Mouse (Mus musculus): ENCODE data around the gene Bbx. TPM values are rescaled to one million over a fixed set of nuclear protein-coding genes. Genes with fewer than 3 reads are reported as not detected.

Gene Bbx
- polyA plus RNA-seq, 1 experiment = 116 TPM

DNA sequence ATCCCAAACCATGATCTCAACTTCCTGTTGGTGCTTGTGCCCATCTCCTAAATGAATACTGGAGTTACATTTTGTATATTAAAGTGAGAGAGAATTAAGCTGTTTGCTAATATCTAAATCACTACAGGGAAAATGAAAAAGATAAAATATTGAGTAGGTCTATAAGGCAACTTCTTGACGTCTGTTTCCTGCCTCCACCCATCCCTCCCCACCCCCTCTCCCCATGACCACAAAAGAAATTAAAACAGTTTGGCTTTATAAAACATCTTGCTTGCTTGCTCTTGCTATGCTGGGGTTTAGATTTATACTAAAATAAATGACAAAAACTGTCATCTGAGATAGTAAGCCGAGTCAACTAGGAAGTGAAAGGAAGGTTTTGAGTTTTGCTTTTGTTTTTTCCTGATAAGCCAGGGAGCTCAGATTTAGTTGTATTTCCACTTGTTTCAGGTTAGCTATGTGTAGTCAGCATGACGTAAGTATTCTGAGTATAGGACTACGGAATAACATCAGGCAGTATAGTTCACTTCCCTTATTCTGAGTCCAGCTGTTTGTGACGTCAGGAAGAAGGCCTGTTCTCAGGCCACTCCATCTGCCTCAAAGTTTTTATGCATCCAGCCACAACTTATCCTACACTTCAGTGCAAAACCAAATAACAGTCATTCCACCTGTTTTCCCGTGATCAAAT, 36.1 kb downstream of the Bbx start:
- no peak for TF ChIP-seq CTCF (IDR thresholded peaks at IDR 0.05; ENCODE audit: low read depth, low read length)
- no peak for TF ChIP-seq POLR2A (IDR thresholded peaks at IDR 0.05; ENCODE audit: insufficient read depth, low read length)
- no peak for TF ChIP-seq EP300 (IDR thresholded peaks at IDR 0.05; ENCODE audit: insufficient read depth, low read depth, low read length)
- Histone ChIP-seq H3K36me3 (ENCODE audit: control insufficient read depth, insufficient read depth, low read length, poor library complexity, severe bottlenecking) (no peaks in the 10 kb centered on the region; the same call in 1 of the 2 replicates), H3K27me3 (ENCODE audit: control insufficient read depth, insufficient read depth, low read length, poor library complexity, severe bottlenecking) (no peaks in the 10 kb centered on the region), H3K4me3 (ENCODE audit: low read depth, low read length) (no peak overlapping the region), H3K4me1 (ENCODE audit: control insufficient read depth, insufficient read depth, low read length) (no peaks in the 10 kb centered on the region), H3K9me3 (replicated peaks; ENCODE audit: control insufficient read depth, insufficient read depth, low read length, poor library complexity, severe bottlenecking) (no peaks in the 10 kb centered on the region), H3K27ac (ENCODE audit: insufficient read depth, low read length) (no peak overlapping the region), H3K9ac (ENCODE audit: low read depth, poor library complexity, severe bottlenecking) (no peak overlapping the region)

DNA sequence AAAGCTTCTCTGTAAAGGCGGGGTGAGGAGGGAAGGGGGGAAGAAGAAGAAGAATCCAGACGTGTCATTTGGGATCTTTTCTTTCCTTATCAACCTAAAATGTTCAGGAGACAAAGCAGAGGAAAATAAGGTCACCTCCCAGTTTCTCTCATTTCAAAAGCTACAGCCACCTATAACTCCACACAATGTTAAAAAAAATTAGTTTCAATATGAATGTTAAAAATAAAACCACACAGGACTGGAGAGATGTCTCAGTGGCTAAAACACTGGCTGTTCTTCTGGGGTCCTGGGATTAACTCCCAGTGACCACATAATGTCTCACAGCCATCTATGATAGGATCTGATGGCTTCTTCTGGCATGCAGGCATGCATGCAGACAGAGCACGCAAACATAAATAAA, 43.7 kb downstream of the Bbx start:
- TF ChIP-seq CTCF (IDR thresholded peaks at IDR 0.05; ENCODE audit: low read depth, low read length) = no peak
- no peak for TF ChIP-seq POLR2A (IDR thresholded peaks at IDR 0.05; ENCODE audit: insufficient read depth, low read length)
- no peak for TF ChIP-seq EP300 (IDR thresholded peaks at IDR 0.05; ENCODE audit: insufficient read depth, low read depth, low read length)
- Histone ChIP-seq H3K9ac (ENCODE audit: low read depth, poor library complexity, severe bottlenecking) (no peak overlapping the region), H3K27ac (ENCODE audit: insufficient read depth, low read length) (no peak overlapping the region)

DNA sequence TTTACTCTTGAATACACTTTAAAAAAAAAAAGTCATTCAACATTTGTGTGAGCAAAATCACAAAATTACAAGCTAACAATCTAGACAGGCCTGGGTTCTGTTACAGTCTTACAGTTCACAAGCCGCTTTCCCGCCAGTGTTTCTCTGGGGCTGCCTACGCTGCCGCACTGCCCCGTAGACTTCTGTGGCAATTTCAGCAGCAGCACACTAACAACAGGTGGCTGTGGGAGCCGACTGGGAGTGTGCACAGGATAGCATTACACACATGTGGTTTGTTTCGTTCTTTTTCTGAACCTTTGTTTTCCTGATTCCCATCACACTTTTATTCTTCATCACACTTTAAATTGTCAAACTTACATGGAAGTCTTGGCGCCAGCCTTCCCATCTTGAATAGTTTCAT, 48.6 kb downstream of the Bbx start:
- Histone ChIP-seq H3K9ac (ENCODE audit: low read depth, poor library complexity, severe bottlenecking) (no peak overlapping the region), H3K4me1 (ENCODE audit: control insufficient read depth, insufficient read depth, low read length) (no peaks in the 10 kb centered on the region), H3K27me3 (ENCODE audit: control insufficient read depth, insufficient read depth, low read length, poor library complexity, severe bottlenecking) (no peaks in the 10 kb centered on the region), H3K4me3 (ENCODE audit: low read depth, low read length) (no peak overlapping the region), H3K27ac (ENCODE audit: insufficient read depth, low read length) (no peak overlapping the region), H3K36me3 (ENCODE audit: control insufficient read depth, insufficient read depth, low read length, poor library complexity, severe bottlenecking) (no peaks in the 10 kb centered on the region), H3K9me3 (replicated peaks; ENCODE audit: control insufficient read depth, insufficient read depth, low read length, poor library complexity, severe bottlenecking) (no peaks in the 10 kb centered on the region)
- TF ChIP-seq POLR2A (IDR thresholded peaks at IDR 0.05; ENCODE audit: insufficient read depth, low read length) (no peak), EP300 (IDR thresholded peaks at IDR 0.05; ENCODE audit: insufficient read depth, low read depth, low read length) (no peak), CTCF (IDR thresholded peaks at IDR 0.05; ENCODE audit: low read depth, low read length) (no peak)

More for the DNA sequence above, 43.7 kb downstream of the Bbx start:
- Histone ChIP-seq H3K27me3 (ENCODE audit: control insufficient read depth, insufficient read depth, low read length, poor library complexity, severe bottlenecking) (no peaks in the 10 kb centered on the region), H3K36me3 (ENCODE audit: control insufficient read depth, insufficient read depth, low read length, poor library complexity, severe bottlenecking) (no peaks in the 10 kb centered on the region), H3K9me3 (replicated peaks; ENCODE audit: control insufficient read depth, insufficient read depth, low read length, poor library complexity, severe bottlenecking) (no peaks in the 10 kb centered on the region), H3K4me1 (ENCODE audit: control insufficient read depth, insufficient read depth, low read length) (peaks cover 2% of the 10 kb centered on the region), H3K4me3 (ENCODE audit: low read depth, low read length) (no peak overlapping the region)

DNA sequence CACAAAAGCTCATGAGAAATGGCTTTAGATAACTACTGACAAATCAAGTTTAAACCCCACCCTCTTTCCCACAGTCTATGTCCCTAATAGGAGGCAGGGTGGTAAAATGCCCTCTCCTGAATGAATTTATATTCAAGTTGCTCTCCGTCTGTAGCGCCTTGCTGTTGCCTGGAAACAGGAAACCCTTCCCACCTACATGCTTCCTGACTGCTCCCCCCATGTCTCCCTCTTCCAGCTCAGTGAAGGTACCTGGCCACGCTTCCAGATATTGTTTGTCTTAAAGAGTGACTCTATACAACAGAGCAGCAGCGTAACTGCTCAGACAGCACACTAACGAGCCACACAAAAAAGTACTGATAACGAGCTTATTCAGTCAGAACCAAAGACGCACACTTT, 50.8 kb downstream of the Bbx start:
- H3K9me3 ChIP-seq (replicated peaks; ENCODE audit: control insufficient read depth, insufficient read depth, low read length, poor library complexity, severe bottlenecking) = no peaks in the 10 kb centered on the region
- TF ChIP-seq EP300 (IDR thresholded peaks at IDR 0.05; ENCODE audit: insufficient read depth, low read depth, low read length) = no peak
- no peak for TF ChIP-seq POLR2A (IDR thresholded peaks at IDR 0.05; ENCODE audit: insufficient read depth, low read length)
- no peak for TF ChIP-seq CTCF (IDR thresholded peaks at IDR 0.05; ENCODE audit: low read depth, low read length)
- H3K9ac ChIP-seq (ENCODE audit: low read depth, poor library complexity, severe bottlenecking) = no peak overlapping the region
- no peak overlapping the region for H3K4me3 ChIP-seq (ENCODE audit: low read depth, low read length)
- no peaks in the 10 kb centered on the region for H3K27me3 ChIP-seq (ENCODE audit: control insufficient read depth, insufficient read depth, low read length, poor library complexity, severe bottlenecking)
- H3K4me1 ChIP-seq (ENCODE audit: control insufficient read depth, insufficient read depth, low read length) = no peaks in the 10 kb centered on the region
- no peaks in the 10 kb centered on the region for H3K36me3 ChIP-seq (ENCODE audit: control insufficient read depth, insufficient read depth, low read length, poor library complexity, severe bottlenecking)
- no peak overlapping the region for H3K27ac ChIP-seq (ENCODE audit: insufficient read depth, low read length)

DNA sequence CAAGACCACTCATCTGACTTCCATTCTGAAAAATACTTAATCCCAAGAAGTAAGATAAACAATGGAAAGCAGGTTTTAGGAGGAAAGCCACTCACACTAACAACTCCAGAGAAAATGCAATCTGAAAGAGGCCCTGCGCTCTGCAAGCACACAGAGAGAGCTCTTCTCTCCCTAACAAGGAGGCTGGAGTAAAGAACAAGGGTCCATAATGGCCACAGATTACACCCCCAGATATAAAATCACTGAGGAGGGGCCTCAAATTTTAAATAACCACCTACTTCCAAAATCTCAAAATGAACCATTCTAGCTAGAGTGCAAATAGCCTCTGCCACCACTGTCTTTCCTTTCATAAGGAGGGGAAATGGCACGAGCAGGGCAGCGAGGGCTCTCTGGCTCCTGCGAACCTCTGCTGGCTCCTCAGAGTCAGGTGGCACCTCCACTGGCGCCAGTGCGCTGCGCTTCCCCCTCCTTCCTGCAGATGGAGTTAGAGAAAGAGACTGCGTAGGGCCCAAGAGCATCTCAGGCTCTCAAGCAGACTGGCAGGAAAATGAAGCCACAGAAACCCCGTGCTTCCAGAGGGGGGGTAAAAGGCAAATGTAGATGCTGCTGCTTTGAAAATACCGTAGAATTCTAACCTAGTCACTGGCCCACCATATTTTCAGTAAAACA, 51.4 kb downstream of the Bbx start:
- no peaks in the 10 kb centered on the region for H3K36me3 ChIP-seq (ENCODE audit: control insufficient read depth, insufficient read depth, low read length, poor library complexity, severe bottlenecking)
- TF ChIP-seq EP300 (IDR thresholded peaks at IDR 0.05; ENCODE audit: insufficient read depth, low read depth, low read length) (no peak), CTCF (IDR thresholded peaks at IDR 0.05; ENCODE audit: low read depth, low read length) (peak; percentile 55), POLR2A (IDR thresholded peaks at IDR 0.05; ENCODE audit: insufficient read depth, low read length) (no peak)
- no peak overlapping the region for H3K4me3 ChIP-seq (ENCODE audit: low read depth, low read length)
- H3K9ac ChIP-seq (ENCODE audit: low read depth, poor library complexity, severe bottlenecking) = no peak overlapping the region
- H3K27me3 ChIP-seq (ENCODE audit: control insufficient read depth, insufficient read depth, low read length, poor library complexity, severe bottlenecking) = no peaks in the 10 kb centered on the region
- no peaks in the 10 kb centered on the region for H3K4me1 ChIP-seq (ENCODE audit: control insufficient read depth, insufficient read depth, low read length)
- no peaks in the 10 kb centered on the region for H3K9me3 ChIP-seq (replicated peaks; ENCODE audit: control insufficient read depth, insufficient read depth, low read length, poor library complexity, severe bottlenecking)
- H3K27ac ChIP-seq (ENCODE audit: insufficient read depth, low read length) = no peak overlapping the region

DNA sequence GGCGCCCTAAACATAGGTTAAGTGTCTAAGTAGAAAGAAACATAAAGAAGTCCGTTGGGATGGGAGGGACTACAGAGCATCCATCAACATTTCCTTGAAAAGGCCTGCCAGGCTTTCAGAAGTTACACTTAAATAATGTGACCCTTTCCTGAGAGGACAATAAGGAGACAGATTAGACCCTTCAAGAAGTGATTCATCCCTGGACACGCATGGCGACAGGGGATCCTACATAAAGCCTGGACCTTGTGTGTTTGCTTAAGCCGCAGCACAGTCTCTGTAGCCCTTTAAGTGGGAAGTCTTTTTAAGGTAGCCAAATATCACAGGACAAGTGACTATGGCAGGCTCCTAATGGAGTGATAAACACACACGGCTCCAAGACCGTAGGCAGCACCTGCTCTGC, 52.0 kb downstream of the Bbx start:
- TF ChIP-seq CTCF (IDR thresholded peaks at IDR 0.05; ENCODE audit: low read depth, low read length) (no peak), EP300 (IDR thresholded peaks at IDR 0.05; ENCODE audit: insufficient read depth, low read depth, low read length) (no peak), POLR2A (IDR thresholded peaks at IDR 0.05; ENCODE audit: insufficient read depth, low read length) (no peak)

More for the DNA sequence above, 52.0 kb downstream of the Bbx start:
- H3K27me3 ChIP-seq (ENCODE audit: control insufficient read depth, insufficient read depth, low read length, poor library complexity, severe bottlenecking) = no peaks in the 10 kb centered on the region
- no peak overlapping the region for H3K4me3 ChIP-seq (ENCODE audit: low read depth, low read length)
- no peak overlapping the region for H3K9ac ChIP-seq (ENCODE audit: low read depth, poor library complexity, severe bottlenecking)
- no peaks in the 10 kb centered on the region for H3K36me3 ChIP-seq (ENCODE audit: control insufficient read depth, insufficient read depth, low read length, poor library complexity, severe bottlenecking)
- H3K9me3 ChIP-seq (replicated peaks; ENCODE audit: control insufficient read depth, insufficient read depth, low read length, poor library complexity, severe bottlenecking) = no peaks in the 10 kb centered on the region
- no peak overlapping the region for H3K27ac ChIP-seq (ENCODE audit: insufficient read depth, low read length)
- H3K4me1 ChIP-seq (ENCODE audit: control insufficient read depth, insufficient read depth, low read length) = no peaks in the 10 kb centered on the region

All from ES-Bruce4 (cell line).